Mouse (Mus musculus): Measurements from ENCODE around the gene Oprm1.
"Not testable (repeated sequence)": the region's sequence is repeated elsewhere in the genome, so short reads cannot be mapped to it uniquely, and the experiment has no call there.

Oprm1 gene

GRCm38 (mm10) chr10:6758206-6758605, at the start of gene Oprm1:
Oprm1 (plus strand) TSS chr10:6758506.
- DNase-seq: no peak

DNA sequence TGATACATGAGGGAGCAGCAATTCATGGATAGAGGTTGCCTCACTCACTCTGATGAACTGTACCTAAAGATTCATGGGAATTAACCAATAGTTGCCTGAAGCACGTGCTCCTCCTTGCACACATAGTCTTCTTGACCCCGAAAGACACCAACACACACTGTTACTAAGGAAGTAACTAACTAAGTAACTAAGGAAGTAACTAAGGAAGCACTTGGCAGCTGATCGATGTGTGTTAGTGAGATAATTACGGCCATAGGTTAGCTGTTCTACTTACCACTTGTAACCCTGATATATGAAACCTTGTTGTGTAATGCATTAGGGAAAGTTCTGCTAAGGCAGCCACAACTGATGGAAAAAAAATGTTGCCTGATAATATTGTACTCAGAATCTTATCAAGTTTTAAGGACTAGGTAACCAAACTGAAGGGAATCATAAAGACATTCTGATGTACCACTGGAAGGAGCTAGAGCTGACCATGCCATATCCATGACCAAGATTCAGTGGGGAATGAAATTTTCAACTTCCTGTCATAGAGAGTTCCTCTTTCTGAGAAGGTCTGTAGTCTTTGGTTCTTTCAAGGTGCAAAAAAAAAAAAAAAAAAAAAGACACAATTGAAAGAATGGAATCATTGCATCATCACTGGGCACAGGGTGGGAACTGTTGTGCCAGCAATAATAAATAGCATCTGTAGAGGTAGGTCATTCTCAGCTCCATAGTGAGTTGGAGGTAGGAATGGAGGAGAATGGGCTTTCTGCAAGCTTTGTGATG, 40.9 kb upstream of the Oprm1 start:
- DNase-seq: no peak

GRCm38 (mm10) chr10:6723765-6724164, 34.5 kb upstream of the Oprm1 start:
- DNase-seq: no peak

- no peak for DNase-seq
Observed at GRCm38 (mm10) chr10:6728469-6728868, 29.8 kb upstream of the Oprm1 start.

GRCm38 (mm10) chr10:6753375-6753774, 4.9 kb upstream of the Oprm1 start:
- no peak for DNase-seq

- DNase-seq: peak; percentile 76
Observed at GRCm38 (mm10) chr10:6761287-6761811, 3.0 kb downstream of the Oprm1 start, which contains the start of gene Gm10945. Gm10945 (minus strand) TSS chr10:6761761.

- DNase-seq: peak; percentile 40
Observed at GRCm38 (mm10) chr10:6788517-6789237, 30.4 kb downstream of the Oprm1 start.

- no peak for DNase-seq
Observed at GRCm38 (mm10) chr10:6790226-6790625, 31.9 kb downstream of the Oprm1 start.

DNA sequence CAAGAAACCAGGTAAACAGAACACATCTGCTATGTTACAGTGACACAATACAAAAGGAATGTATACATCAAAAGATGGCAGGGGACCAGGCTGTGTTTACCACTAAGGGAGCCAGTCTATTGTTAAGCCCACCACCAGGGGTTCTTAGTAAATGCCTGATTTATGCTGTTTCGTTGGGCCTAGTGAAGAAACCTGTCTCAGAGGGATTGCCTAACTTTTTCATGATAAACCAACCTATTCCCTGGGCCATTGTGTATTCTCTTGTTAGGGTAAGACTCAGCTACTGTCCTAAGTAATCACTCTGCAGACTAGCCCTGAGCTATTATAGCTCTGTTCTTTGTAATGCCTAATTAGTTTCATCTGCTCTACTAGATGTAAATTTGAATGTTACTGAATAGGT, 62.3 kb downstream of the Oprm1 start:
- DNase-seq: no peak

DNA sequence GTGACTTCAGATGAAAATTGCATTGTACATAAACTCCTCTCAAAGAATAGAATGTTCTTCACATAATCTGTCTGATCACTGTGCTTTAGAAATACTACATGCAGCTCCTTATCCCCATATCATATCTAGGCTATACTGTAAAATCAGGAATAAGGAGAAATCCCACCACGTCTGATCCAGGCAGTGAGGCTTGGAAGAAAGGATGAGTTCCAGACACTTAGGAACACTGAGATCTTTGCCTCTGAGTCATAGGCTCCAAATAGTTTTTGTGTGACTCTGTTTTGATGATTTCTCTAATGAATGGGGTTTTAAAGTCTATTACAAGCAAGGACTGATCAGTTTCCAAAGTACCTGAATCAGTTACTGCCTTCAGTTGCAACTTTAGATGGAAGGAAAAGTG, 83.9 kb downstream of the Oprm1 start:
- no peak for DNase-seq

DNA sequence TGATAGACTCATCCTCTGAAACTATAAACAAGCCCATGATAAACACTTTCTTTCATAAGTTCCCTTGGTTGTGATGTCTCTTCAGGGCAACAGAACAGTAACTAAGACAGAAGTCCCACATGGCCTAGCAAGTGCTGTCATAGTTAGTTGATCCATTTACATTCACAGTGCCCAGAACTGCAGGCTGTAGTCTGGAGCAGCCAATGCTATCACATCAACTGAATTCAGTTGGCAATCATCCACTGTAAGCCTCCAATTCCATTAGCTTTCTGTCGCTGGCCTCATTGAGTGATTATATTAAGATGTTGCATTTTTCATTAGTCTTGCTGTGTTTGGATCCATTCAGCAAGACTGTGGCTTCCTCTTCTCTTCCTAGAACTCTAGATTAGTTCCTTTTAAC, 88.0 kb downstream of the Oprm1 start:
- no peak for DNase-seq

DNA sequence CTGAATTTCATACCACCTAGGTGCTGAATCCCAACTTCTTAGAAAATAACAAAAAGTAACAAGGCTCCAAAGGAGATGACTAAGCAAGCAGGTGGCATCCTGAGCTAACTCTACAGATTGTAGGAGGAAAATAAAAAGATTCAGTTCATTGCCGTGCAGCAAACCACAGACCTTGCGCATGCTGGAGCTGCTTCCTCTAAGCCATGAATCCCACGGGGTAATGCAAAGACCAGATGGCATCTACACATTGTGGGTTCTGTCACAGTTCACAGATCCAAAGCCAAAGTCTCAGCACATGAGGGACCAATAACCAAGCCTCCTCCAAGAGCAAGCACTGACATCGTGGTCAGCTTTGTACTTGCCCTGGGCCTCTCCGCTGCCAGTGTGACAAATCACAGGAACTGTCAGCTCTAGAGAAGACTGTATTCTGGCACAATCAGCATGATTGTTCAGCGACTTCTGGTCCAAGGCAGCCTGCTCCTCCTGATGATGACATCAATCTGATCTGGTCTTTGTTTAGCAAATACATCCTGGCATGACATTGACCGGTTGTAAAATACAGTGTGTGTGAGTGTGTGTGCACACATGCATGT, 90.0 kb downstream of the Oprm1 start:
- no peak for DNase-seq

DNA sequence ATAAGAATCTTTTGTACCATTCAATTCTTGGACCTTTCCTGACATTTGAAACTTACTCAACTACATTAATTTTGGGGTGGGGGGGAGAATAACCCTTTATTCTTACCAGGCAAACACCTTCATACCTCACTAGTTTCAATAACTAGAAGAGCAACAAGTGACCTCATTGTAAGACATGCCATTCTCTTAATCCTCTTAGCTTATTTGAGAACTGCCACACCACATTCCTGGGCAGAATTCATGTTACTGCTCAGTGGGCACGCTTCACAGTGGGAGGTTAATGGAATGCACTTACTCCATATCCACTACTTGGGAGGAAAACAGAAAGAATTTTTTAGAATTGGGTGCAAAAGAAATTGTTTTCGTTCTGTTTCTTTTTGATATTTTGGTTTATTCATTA, 90.5 kb downstream of the Oprm1 start:
- no peak for DNase-seq

GRCm38 (mm10) chr10:6855812-6856211, 97.5 kb downstream of the Oprm1 start:
- DNase-seq: no peak

DNA sequence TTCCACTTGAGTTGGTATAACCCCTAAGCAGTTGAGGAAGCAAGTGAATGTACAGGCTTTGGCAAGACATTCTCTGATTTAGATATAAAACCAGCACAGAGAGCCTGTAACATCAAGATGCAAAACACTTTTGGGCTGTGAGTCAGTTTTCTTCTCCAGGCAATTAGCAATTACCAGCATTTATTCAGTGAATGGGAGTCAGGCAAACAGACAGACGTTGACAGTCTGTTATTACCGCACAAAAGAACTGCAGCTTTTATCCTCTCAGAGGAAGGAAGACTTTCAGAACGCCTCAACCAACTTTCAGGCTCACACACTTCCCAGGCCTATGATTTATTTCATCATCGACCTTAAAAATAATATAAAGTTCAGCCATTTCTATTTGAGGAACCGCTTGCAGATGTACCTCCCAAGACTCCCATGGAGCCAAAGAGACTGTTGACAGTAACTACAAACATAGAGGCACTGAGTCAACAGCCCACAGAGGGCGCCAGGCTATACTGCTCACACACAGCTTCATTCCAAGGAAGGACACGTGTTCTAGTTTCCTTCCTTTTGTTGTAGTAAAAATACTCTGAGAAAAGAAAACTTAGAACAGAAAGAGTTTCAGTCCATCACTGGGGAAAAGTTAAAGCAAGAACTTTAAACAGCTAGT, 113.2 kb downstream of the Oprm1 start:
- DNase-seq: no peak

DNA sequence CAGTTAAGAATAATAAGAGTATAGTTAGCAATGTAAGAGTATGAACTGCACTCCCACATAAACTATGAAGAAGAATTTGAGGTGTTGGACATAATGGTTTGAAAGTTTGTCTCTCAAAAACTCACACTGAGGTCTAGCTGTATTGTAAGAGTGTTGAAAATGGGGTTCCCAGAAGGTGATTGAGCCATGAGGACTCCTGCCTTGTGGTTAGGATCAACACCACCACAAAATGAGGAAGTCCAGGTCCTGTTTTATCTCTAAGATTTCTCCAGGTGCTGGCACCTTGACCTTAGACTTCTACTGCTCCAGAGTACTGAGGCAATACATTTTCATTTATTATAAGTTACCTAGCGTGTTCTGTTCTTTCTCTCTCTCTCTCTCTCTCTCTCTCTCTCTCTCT, 115.6 kb downstream of the Oprm1 start:
- DNase-seq: no peak

DNA sequence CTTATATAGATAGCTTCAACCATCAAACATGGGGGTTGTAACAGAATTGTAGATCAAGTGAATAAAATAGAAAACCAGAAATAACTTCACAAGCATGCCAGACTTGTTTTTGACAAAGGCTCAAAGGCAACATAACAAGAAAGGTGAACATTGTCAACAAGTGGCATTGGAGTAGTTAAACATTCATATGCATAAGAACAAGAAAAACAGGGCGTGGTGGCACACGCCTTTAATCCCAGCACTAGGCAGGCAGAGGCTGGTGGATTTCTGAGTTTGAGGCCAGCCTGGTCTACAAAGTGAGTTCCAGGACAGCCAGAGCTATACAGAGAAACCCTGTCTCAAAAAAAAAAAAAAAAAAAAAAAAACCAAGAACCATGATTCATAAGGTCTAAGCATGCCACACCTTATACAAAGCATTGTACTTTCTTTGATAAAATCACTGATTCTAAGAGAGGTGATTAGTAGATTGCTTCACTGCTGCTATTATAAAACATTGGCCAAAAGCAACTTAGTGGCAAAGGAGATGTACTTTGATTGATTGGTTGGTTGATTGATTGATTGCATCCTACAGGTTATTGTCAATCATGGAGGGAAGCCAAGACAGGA, 120.1 kb downstream of the Oprm1 start:
- DNase-seq: no peak

DNA sequence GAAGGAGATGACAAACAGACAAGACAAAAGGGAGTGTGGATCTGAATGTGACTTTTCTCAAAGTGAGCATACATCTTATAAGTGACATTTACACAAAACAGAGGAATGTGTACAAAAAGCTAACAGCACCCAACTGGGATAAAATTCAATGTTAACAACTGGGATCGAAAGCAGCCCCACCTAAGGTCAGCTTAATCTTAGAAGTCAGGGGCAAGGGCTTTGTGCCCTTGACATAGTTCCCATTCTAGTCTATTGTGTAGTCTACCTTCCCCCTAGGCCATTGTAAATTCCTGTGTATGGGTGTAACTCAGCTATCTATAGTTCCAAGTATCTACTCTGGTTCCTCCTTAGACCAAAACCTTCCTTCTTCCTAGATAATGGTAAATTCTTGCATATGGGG, 123.7 kb downstream of the Oprm1 start:
- not testable (repeated sequence) for DNase-seq

- DNase-seq: peak; percentile 13
Observed at GRCm38 (mm10) chr10:6885460-6885859, 127.2 kb downstream of the Oprm1 start.

- DNase-seq: peak; percentile 6
Observed at GRCm38 (mm10) chr10:6889640-6890245, 131.4 kb downstream of the Oprm1 start.

- no peak for DNase-seq
Observed at GRCm38 (mm10) chr10:6890348-6891009, 132.2 kb downstream of the Oprm1 start.

DNA sequence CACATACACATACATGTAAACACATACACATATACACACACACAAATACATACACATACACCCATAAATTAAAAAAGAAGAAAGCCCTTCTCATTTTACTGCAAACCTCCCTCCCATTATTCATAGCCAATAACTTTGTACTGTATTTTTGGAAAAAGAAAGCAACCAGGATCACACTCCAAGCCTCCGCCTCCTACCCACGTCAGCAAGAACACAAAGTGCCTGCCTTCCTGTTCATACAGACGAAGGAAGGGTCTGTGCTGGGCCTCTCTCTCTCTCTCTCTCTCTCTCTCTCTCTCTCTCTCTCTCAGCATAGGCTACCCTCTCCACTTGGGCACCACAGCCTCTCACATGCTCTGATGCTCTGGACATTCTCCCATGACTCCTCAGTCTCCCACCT, 137.5 kb downstream of the Oprm1 start:
- no peak for DNase-seq
